Mouse (Mus musculus) left cerebral cortex, postnatal 25 days (tissue): Measurements from ENCODE around the gene Kctd19. TPM values are rescaled to one million over a fixed set of nuclear protein-coding genes. Genes with fewer than 3 reads are reported as not detected.

ENCODE experiments used
- DNase-seq, 2 experiments: peaks; one replicate each; pipeline ENCODE4 v3.0.0; 2022; ENCODE audit warnings: low spot score in 2 of 2, mixed read lengths in 1 of 2
- intact Hi-C: fragments of 180-260 bp; cut with DNase I; formaldehyde crosslinking; loops from one replicate; pipeline ENCODE4 v1.15.1; 2025
- total RNA-seq, 2 experiments: library from RNA; stranded (reverse); gene quantifications; 2 replicates each; pipeline ENCODE4 v1.2.3; 2021

Gene Kctd19
- total RNA-seq, 2 experiments from 2014 or later = not detected

DNA sequence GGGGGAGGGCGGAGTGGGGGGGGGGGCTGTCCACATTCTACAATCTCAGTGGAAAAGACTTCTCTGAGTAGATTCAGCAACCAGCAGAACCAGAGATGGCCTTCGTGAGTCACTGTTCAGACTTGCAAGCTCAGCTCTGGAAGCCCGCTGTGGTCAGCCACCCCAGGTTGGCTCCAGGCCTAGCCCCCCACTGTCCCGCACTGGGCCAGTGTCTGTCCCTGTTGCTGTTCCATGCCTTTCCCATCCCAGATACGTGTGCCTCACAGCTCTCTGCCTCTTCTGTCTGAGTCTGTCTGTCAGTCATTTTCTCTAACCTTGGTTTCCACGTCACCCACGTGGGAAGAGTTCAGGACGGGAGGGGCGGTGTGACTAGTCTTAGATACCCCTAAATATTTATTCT lies 40.8 kb downstream of the Kctd19 start:
- intact Hi-C loops = loop anchor here (5.0 kb wide), 1 partner anchor 105 kb away; no protein-coding TSS in a partner anchor
- DNase-seq = no peak

DNA sequence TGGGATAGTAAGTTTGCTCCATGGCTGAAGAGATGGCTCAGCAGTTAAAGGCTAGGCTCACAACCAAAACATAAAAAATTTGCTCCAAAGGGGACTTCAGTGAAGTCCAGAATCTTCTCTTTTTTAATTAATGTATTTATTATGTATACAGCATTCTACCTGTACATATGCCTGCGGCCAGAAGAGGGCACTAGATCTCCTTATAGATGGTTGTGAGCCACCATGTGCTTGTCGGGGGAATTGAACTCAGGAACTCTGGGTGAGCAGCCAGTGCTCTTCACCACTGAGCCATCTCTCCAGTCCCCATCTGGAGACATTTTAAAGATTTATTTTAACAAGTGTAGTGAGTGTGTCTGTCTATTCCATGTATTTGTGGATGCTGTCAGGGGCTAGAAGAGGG lies 46.2 kb downstream of the Kctd19 start:
- DNase-seq = peak in 1 of 2 experiments; percentile 16
- intact Hi-C loops = no loop called here

DNA sequence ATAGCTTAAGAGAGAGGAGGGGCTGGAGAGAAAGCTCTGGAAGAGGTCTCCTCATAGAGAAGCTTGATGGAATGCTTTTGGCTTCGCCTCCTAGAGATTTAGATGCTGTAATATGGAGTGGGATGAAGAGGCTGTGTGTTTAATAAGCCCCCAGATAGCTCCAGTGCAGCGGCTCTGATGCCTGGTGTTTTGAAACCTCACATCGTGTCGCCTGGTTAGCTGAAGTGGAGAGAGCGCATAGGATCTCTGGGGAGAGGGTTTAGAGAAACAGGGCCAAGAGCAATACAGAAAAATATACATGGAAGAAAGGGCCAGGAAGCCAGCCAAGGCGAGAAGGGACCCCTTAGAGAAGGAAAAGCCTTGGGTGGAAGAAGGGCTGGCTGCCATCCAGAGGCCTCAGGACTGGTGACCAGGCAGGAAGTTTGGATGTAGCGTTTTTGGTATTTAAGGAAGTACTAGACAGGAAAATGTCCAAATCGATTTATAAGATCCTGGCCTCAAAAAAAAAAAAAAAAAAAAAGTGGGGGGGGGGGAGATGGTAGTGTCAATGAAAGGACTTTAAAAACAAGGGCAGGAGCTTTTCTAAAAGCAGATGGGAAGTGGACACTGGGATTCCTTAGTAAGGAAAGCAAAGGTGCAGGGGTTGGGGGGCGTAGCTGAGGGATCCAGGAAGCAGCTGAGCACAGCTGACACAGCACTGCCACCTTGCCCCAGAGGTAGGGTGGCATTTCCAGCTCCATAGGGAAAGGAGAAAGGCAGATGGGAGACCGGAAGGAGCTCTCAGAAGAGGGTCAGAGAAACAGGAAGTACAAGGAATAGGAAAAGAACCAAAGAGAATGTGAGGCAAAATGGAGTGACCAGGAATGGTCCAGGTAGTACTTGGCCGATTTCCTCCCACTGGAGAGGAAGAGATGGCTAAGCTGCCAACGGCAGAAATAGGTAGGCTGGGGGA lies 51.3 kb downstream of the Kctd19 start:
- intact Hi-C loops = no loop called here
- no peak for DNase-seq

DNA sequence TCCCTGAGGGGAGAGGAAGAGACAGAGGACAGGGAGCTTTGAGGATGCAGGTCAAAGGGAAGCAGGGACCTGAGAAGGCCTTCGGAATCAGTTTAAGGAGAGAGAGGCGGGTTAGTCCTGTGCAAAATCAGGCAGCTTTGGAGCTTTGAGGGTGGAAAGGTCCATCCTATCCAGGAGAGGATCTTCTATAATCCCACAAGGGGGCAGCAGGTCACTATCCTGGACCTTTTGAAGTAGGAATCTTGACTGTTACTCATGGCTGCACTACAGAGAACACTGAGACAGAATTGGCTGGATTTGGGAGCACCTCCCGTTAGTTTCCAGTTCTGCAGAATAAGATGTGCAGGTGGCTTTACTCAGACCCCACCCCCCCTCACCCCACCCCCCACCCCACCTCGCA lies 53.7 kb downstream of the Kctd19 start:
- intact Hi-C loops = loop anchor here (10.0 kb wide), 1 partner anchor 115 kb away; the partner anchor contains the start of gene Tppp3
- no peak for DNase-seq

DNA sequence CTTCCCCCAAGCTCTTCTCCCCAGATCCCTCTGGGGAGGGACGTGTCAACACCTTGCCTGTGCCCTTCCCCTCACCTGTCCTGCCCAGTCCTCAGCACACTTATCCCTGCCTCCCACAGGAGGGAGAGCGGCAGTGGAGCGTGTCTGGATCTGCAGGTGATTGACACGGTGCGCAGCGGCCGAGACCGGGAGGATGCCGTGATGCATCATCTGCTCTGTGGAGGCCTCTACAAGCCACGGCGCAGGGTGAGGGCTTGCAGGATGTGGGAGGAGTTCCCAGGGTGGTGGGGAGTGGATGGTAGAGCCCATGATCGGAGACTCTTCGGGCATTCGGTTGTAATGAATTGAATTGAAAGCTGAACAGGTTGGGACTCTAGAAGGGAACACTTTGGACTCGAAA lies 54.1 kb downstream of the Kctd19 start:
- intact Hi-C loops = loop anchor here (10.0 kb wide), 1 partner anchor 116 kb away; the partner anchor contains the start of gene Tppp3
- DNase-seq = no peak

DNA sequence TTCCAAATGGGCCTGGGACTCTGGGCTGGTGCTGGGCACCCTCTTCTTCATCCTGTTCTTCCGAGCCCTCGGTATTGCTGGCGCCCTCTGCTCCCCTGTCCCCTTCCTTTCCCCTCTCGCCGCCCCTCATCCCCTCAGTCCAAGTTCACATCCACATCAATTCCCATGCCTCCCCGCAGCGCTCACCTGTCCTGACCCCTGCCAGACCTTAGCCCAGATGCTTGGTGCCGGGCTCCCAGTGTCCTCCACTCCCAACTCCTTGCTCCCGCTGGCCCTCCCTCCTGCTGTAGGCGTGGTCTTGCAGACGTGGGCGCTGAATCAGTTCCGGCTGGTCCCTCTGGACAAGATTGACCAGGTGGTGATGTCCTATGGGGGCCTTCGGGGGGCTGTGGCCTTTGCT lies 56.6 kb downstream of the Kctd19 start:
- intact Hi-C loops = loop anchor here (10.0 kb wide), 1 partner anchor 118 kb away; the partner anchor contains the start of gene Tppp3
- no peak for DNase-seq

DNA sequence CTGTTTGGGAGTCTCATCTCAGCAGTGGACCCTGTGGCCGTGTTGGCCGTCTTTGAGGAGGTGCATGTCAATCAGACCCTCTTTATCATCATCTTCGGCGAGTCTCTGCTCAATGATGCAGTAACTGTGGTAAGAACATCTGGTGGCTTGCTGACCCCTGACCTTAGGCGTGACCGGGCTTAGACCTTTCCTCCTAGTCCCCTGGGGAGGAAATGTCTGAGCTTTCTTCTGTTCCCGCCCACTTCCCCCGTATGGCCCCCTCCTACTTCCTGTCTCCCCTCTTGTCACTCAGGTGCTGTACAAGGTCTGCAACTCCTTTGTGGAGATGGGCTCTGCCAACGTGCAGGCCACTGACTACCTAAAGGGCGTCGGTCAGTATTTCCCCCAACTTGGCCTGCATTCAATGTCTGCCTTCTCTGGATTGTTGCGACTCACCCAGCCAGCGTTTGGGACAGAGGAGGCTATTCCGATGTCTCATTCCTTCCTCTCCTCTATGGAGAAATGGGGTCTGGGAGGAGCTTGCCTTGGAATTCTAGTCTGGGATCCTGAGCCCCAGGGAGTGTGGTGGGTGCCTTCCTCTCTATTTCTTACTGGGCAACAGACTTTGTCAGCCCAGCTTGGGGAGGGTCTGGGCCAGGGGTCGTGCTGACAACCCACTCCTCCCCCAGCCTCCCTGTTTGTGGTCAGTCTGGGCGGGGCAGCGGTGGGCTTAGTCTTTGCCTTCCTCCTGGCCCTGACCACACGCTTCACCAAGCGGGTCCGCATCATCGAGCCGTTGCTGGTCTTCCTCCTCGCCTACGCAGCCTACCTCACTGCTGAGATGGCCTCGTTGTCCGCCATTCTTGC lies 57.9 kb downstream of the Kctd19 start:
- no peak for DNase-seq
- intact Hi-C loops = loop anchor here (10.0 kb wide), 1 partner anchor 119 kb away; the partner anchor contains the start of gene Tppp3

DNA sequence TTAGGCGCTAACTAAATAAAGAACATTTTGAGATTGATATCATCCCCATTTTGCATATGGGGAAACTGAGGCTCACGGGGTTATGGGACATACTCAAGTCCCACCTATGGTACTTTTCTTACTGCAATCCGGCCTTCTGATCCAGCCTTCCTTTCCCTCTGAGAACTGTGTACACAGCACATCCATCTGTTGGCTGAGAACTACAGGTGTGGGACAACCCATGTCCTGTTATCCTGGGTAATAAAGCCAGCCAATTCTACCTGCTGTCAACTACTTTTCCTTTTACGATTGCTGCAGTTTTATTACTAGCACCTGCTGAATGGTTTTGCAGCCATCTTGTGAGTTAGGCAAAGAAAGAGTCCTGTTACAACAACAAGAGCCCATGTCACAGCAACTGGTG lies 58.8 kb downstream of the Kctd19 start:
- DNase-seq = no peak
- intact Hi-C loops = loop anchor here (10.0 kb wide), 1 partner anchor 120 kb away; the partner anchor contains the start of gene Tppp3

DNA sequence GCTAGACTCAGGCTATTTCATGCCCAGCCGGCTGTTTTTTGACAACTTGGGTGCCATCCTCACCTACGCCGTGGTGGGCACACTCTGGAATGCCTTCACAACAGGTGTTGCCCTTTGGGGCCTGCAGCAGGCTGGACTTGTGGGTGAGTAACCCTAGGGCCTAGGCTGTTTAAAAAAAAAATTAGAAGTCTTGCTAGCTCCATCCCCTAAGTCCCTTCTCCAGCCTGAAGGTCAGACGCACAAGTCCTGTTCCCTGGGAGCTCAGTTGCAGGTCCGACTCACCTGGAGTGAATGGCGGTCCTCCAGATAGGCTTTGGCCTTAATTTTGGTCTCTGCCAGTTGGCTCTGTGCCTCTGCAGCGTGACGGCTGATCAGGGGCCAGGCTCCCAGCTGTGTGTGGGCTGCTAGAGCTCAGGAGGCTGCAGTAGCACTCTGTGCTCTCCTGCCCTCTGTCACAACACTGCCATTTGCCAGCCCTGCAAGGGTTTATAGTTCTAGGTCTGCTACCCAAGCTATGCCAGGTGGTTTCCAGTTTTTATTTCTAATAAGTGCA lies 59.6 kb downstream of the Kctd19 start:
- DNase-seq = no peak
- intact Hi-C loops = loop anchor here (10.0 kb wide), 1 partner anchor 121 kb away; the partner anchor contains the start of gene Tppp3

DNA sequence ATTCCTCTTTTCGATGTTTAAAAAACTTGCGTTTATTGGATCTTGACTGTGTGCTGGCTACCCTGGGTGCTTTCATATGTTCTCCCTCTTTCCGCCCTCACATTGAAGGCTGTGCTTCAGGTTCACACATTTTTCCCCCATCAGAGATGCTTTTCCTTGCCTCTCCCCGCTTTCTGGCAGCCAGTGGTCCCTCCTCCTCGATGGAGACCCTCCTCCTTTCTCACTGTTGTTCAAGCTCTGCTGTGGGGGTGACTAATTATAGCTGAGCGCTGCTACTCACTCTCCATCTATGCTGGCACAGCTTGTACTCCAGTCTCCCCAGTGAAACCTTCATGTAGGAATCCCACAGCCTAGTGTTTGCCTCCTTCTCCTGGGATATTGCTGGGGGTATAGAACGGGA lies 63.1 kb downstream of the Kctd19 start:
- peak; percentile 42 to 55 for DNase-seq
- intact Hi-C loops = loop anchor here (10.0 kb wide), 1 partner anchor 125 kb away; the partner anchor contains the start of gene Tppp3

DNA sequence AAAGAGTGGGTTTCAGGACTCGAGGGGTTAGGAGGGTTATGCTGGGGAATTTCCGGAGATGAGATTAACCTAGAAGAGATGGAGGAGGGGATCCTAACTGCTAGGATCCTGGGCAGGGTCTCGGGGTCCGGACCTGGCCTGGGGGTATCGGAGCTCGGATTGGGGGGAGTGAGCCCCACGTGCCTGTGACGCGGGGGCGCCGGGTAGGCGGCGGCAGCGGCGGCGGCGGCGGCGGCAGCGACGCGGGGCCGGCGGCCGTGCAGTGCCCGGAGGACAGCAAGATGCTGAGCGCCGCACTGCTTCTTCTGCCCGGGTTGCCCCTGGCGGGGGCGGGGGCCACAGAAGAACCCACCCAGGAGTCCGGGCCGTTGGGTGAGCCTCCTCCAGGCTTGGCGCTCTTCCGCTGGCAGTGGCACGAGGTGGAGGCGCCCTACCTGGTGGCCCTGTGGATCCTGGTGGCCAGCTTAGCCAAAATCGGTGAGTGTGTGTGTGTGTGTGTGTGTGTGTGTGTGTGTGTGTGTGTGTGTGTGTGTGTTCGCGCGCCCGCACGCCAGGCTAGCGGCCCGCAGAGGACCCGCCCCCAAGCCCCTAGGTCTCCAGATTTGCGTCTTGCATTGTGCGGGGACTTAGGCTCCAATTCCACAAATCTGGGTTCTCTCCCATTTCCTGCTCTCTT lies 64.1 kb downstream of the Kctd19 start:
- peak; percentile 25 to 35 for DNase-seq
- intact Hi-C loops = loop anchor here (2.0 kb wide), 1 partner anchor 22 kb away; the partner anchor contains the start of genes Lrrc29 and Tmem208

DNA sequence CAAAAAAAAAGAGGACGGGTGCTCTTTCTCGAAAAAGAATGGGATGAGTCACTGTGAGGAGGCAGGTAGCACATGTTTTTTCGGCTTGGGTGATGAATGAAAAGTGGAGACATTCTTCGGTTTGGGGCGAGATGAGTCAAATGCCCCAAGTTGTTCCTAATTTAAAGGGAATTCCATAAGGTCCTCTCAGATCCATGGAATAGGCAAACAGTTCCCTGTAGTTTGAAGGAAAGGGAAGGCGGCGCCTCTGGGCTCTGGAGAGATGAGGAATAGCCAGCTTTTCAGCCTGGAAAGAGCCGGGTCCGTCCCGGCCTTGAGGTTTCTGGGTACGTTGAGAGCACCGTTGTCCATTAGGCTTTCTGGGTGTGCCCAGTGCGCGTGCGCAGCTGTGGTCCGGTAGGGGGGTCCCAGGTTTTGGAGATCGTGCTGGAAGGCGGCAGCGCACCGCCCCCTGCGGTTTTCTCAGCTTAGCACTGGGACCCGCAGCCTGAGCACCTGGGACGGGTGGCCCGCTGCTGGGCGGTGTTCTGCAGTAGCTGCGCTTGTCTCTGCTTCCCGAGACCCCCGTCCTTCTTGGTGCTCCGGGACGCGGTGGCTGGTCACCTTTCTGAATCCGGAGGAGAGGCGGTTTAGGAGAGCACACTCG lies 64.7 kb downstream of the Kctd19 start, which contains the start of gene Slc9a5:
Gene Slc9a5, plus strand, starts transcription at position 394 of the 646 bp plus-strand sequence.
- DNase-seq = peak; percentile 56 to 69
- intact Hi-C loops = loop anchor here (2.0 kb wide), 1 partner anchor 22 kb away; the partner anchor contains the start of genes Lrrc29 and Tmem208

DNA sequence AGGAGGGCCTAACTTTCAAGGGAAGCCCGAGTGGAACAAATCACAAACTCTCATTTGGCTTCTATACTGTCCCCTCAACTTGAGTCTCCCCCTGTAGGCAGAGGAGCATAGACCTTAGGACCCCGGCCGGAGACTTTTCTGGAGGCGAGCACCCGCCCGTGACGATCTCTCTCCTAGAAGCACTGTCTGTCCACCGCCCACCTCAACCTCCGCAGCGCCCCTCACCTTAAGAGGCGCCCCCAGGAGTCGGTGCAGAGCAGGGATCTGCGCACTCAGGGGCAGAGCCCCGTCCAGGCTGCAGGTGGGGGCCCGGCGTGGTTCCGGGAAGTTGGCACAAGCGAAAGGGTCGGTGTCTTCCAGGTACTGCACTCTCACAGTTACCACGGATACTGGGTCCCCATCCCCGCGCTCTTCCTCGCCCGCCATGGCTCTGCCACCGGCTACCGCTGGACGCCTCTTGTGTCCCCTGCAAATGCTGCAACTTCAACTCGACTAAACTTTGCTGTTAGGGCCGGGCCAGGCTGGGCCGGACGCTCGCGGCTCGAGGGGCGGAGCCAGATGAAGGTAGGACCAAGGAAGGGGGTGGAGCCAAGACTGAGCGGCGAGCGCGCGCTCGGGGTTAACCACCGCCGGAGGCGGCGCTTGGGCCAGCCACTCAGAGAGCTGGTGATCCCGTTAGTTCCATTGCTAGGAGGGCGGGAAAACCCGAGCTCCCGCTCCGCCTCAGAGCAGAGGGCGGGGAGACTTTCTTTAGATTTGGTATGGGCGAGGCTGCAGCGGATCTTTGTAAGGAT lies 65.7 kb downstream of the Kctd19 start, which contains the start of gene Fhod1:
Gene Fhod1, minus strand, starts transcription at position 526 of the 794 bp plus-strand sequence.
- DNase-seq = peak; percentile 83 to 95
- intact Hi-C loops = loop anchor here (2.0 kb wide), 1 partner anchor 21 kb away; the partner anchor contains the start of genes Lrrc29 and Tmem208

DNA sequence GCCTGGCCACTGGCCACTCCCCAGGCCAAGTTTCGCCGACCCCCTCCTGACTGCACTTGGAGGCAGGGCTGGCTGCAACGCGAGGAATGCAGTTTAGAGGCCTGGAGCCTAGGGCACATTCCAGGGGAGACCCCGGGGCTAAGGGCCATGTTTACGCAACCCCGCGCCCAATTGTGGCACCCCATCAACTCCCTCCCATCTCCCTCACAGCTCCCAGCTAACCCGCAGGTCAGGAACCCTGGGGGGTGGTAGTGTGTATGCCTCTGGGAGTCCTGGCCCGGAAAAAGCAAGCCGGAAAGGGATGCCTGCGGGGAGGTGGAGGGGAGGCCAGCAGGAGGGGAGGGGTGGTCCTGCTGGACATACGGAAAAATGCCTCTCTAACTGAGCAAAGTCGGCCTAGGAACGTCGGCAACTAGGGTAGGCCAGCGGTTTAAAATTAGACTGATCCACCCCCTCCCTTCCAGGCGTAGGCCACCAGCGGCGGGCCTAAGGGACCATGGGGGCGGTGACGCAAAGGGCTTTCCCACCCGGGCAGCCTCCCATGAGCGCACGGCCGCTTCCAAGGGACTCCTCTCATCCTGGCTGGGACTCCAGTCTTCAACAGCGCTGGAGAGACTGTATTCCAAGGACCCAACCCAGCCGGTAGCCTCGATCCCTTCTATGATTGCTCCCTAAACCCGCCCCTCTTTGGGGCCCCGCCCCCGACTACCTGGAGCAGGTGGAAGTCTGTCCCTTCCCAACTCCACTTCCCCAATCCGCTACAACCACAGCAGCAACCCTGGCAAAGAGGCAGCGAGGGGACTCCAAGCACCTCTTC lies 66.5 kb downstream of the Kctd19 start:
- intact Hi-C loops = no loop called here

DNA sequence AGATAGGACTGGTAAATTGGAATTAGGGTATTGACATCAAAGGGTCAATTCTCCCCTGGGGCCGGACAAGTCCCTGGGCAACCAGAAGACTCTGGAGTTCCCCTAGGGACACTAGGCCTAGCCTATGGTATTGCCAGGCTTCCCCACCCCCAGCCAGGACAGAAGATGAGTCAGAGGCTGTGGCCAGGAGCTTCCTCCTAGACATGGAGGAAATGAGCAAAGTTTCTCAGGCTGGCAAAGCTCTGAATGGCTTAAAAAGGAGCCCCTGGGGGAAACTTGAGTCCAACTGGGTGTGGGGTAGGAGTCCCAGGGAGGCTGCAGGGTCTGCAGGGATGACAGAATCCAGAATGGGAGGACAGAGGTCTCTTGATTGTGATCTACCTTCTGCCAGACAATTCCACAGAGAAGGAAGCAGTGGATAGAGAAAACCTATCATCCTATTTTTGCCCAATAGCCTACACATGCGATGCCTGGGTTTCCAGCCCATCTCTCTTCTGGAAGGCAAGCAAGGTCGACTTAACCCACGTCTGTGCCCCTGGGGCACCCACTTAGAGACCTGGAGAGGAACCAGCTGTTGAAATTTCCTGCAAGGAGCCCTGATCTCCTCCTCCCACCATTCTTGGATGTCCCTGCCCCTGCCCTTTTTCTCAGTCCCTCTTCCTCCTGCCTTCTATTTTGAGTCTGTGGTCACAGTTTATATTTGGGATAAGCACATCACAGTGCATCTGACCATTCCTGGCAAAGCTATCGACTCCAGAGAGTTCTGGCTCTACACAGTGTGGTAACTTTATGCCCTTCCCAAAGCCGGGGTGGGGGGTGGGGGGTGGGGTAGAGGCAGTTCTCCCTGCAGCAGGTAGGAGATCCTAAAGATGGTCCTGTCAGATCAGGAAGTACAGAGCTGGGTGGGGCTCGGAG lies 68.0 kb downstream of the Kctd19 start:
- intact Hi-C loops = no loop called here
- peak in 1 of 2 experiments; percentile 28 for DNase-seq

More for the DNA sequence above, 66.5 kb downstream of the Kctd19 start:
- DNase-seq = peak; percentile 21 to 60
